Comparison of ENCODE assay signal across 27 mouse cellular contexts in genomic region chr3:112278785-112279430, GRCm38 (mm10).
DNase-seq lines count a peak whose midpoint lies in the region; ATAC-seq and TF ChIP-seq lines count a peak whose summit lies in the region.
"Had no signal": no experiment of that assay in that cellular context is flagged by ENCODE, and none has a peak within 500 bp of the region (broad histone marks: within the 10 kb centered on the region; RNA-seq: fewer than 3 reads in every experiment).

No protein-coding gene starts in this region.

- TF ChIP-seq POLR2A in brain, embryonic 14.5 days (IDR thresholded peaks at IDR 0.05; ENCODE audit: borderline replicate concordance, extremely low read depth, insufficient read depth, insufficient read length, poor library complexity, severe bottlenecking), result no peak

- H3K27me3 ChIP-seq in hindbrain, embryonic 12.5 days, result no peaks in the 10 kb centered on the region
- no peaks in the 10 kb centered on the region for H3K27me3 ChIP-seq in hindbrain, embryonic 13.5 days
- H3K27me3 ChIP-seq in midbrain, embryonic 12.5 days, result no peaks in the 10 kb centered on the region
- H3K27me3 ChIP-seq in midbrain, embryonic 16.5 days (ENCODE audit: control insufficient read depth, insufficient read depth, low read depth, low read length), result no peaks in the 10 kb centered on the region
- H3K27me3 ChIP-seq: CH12.LX; embryonic facial prominence, embryonic 12.5 days; embryonic facial prominence, embryonic 15.5 days; heart, embryonic 12.5 days; heart, embryonic 15.5 days; Patski had no signal

- H3K36me3 ChIP-seq in hindbrain, embryonic 12.5 days, result no peaks in the 10 kb centered on the region
- H3K36me3 ChIP-seq in hindbrain, embryonic 13.5 days, result no peaks in the 10 kb centered on the region
- no peaks in the 10 kb centered on the region for H3K36me3 ChIP-seq in midbrain, embryonic 12.5 days
- H3K36me3 ChIP-seq in midbrain, embryonic 16.5 days (ENCODE audit: control insufficient read depth, insufficient read depth, low read length), result no peaks in the 10 kb centered on the region
- H3K36me3 ChIP-seq: embryonic facial prominence, embryonic 12.5 days; embryonic facial prominence, embryonic 15.5 days; G1E; heart, embryonic 12.5 days; heart, embryonic 15.5 days; hindbrain, embryonic 10.5 days had no signal

- H3K9me3 ChIP-seq in hindbrain, embryonic 12.5 days (replicated peaks), result no peaks in the 10 kb centered on the region
- H3K9me3 ChIP-seq in hindbrain, embryonic 13.5 days, result no peaks in the 10 kb centered on the region
- H3K9me3 ChIP-seq in midbrain, embryonic 12.5 days, result no peaks in the 10 kb centered on the region
- H3K9me3 ChIP-seq in midbrain, embryonic 16.5 days (replicated peaks; ENCODE audit: control insufficient read depth, low read length, poor library complexity, severe bottlenecking), result no peaks in the 10 kb centered on the region
- H3K9me3 ChIP-seq: embryonic facial prominence, embryonic 12.5 days; embryonic facial prominence, embryonic 15.5 days; G1E; heart, embryonic 12.5 days; heart, embryonic 15.5 days; hindbrain, embryonic 10.5 days had no signal

- H3K9ac ChIP-seq in hindbrain, embryonic 12.5 days, result no peak overlapping the region
- H3K9ac ChIP-seq in hindbrain, embryonic 13.5 days, result no peak overlapping the region
- H3K9ac ChIP-seq in midbrain, embryonic 12.5 days (replicated peaks), result no peak overlapping the region
- H3K9ac ChIP-seq in midbrain, embryonic 16.5 days (ENCODE audit: low read depth, low read length), result no peak overlapping the region
- H3K9ac ChIP-seq: embryonic facial prominence, embryonic 12.5 days; embryonic facial prominence, embryonic 15.5 days; heart, embryonic 12.5 days; heart, embryonic 15.5 days had no signal

- no peaks in the 10 kb centered on the region for H3K4me1 ChIP-seq in hindbrain, embryonic 12.5 days
- H3K4me1 ChIP-seq in hindbrain, embryonic 13.5 days (replicated peaks), result no peaks in the 10 kb centered on the region
- no peaks in the 10 kb centered on the region for H3K4me1 ChIP-seq in midbrain, embryonic 12.5 days
- no peaks in the 10 kb centered on the region for H3K4me1 ChIP-seq in midbrain, embryonic 16.5 days (ENCODE audit: control insufficient read depth, insufficient read depth, low read length)
- H3K4me1 ChIP-seq: embryonic facial prominence, embryonic 12.5 days; embryonic facial prominence, embryonic 15.5 days; heart, embryonic 12.5 days; heart, embryonic 15.5 days; hindbrain, embryonic 10.5 days had no signal

- H3K27ac ChIP-seq in hindbrain, embryonic 12.5 days, result no peak overlapping the region
- no peak overlapping the region for H3K27ac ChIP-seq in hindbrain, embryonic 13.5 days
- no peak overlapping the region for H3K27ac ChIP-seq in midbrain, embryonic 12.5 days (replicated peaks)
- H3K27ac ChIP-seq in midbrain, embryonic 16.5 days (ENCODE audit: low read length), result no peak overlapping the region
- H3K27ac ChIP-seq: embryonic facial prominence, embryonic 12.5 days; embryonic facial prominence, embryonic 15.5 days; heart, embryonic 15.5 days; hindbrain, embryonic 10.5 days had no signal

- 65% methylated on average over 2 of the region's 2 CpGs for WGBS in hindbrain, embryonic 12.5 days
- WGBS in hindbrain, embryonic 13.5 days, result 49% methylated on average over 2 of the region's 2 CpGs
- WGBS in midbrain, embryonic 12.5 days, result 59% methylated on average over 2 of the region's 2 CpGs
- 51% methylated on average over 2 of the region's 2 CpGs for WGBS in midbrain, embryonic 16.5 days

- peak; percentile 31 for DNase-seq in brain, embryonic 14.5 days (ENCODE audit: low read depth)
- DNase-seq in retina, postnatal 1 day, result peak; percentile 26
- DNase-seq: adrenal gland, postnatal 10 days; adrenal gland, postnatal 36 days; B cell, adult 2 months; cerebellum, adult 11 months; cerebellum, adult 2 months; cerebellum, adult 9-11 months; cerebellum, postnatal 25 days; gastrocnemius, postnatal 25 days; heart, adult 18-20 months; heart, postnatal 10 days; heart, postnatal 36 days had no signal

- peak; percentile 43; the same call in 1 of the 2 replicates for ATAC-seq in hindbrain, embryonic 12.5 days (ENCODE audit: low FRiP score)
- no peak for ATAC-seq in hindbrain, embryonic 13.5 days (ENCODE audit: low FRiP score)
- ATAC-seq in midbrain, embryonic 12.5 days (ENCODE audit: low FRiP score, low read depth), result peak; percentile 88
- no peak for ATAC-seq in midbrain, embryonic 16.5 days
- ATAC-seq in megakaryocyte, adult 5-6 weeks (ENCODE audit: poor library complexity, severe bottlenecking), result no peak
- ATAC-seq: forebrain, embryonic 14.5 days; Patski had no signal

- no peak overlapping the region for H3K4me2 ChIP-seq in hindbrain, embryonic 12.5 days (replicated peaks)
- H3K4me2 ChIP-seq in hindbrain, embryonic 13.5 days, result no peak overlapping the region
- H3K4me2 ChIP-seq in midbrain, embryonic 12.5 days (replicated peaks), result no peak overlapping the region
- no peak overlapping the region for H3K4me2 ChIP-seq in midbrain, embryonic 16.5 days (ENCODE audit: low read length)
- H3K4me2 ChIP-seq: embryonic facial prominence, embryonic 12.5 days; embryonic facial prominence, embryonic 15.5 days; heart, embryonic 12.5 days; heart, embryonic 15.5 days had no signal

- H3K4me3 ChIP-seq in hindbrain, embryonic 12.5 days, result no peak overlapping the region
- H3K4me3 ChIP-seq in hindbrain, embryonic 13.5 days, result no peak overlapping the region
- H3K4me3 ChIP-seq in midbrain, embryonic 12.5 days, result no peak overlapping the region
- H3K4me3 ChIP-seq in midbrain, embryonic 16.5 days (ENCODE audit: low read depth, low read length), result no peak overlapping the region
- H3K4me3 ChIP-seq: embryonic facial prominence, embryonic 12.5 days; embryonic facial prominence, embryonic 15.5 days; heart, embryonic 12.5 days; heart, embryonic 15.5 days; hindbrain, embryonic 10.5 days had no signal

- TF ChIP-seq CTCF in brain, embryonic 14.5 days (IDR thresholded peaks at IDR 0.05; ENCODE audit: borderline replicate concordance, extremely low read depth, insufficient read depth, insufficient read length), result no peak

Comparison
In these comparisons a context has a peak if more than half of its experiments do, and no peak if none do; other contexts are left out.
1. ATAC-seq: peak in hindbrain, embryonic 12.5 days (single experiment) and midbrain, embryonic 12.5 days (single experiment); none in hindbrain, embryonic 13.5 days (single experiment), midbrain, embryonic 16.5 days (single experiment) and megakaryocyte, adult 5-6 weeks (single experiment).